Mouse (Mus musculus) kidney, postnatal 0 days (tissue): Measurements from ENCODE around the gene Il22ra2. TPM values are rescaled to one million over a fixed set of nuclear protein-coding genes. Genes with fewer than 3 reads are reported as not detected.

Experiments
- ATAC-seq: fragments of 200-750 bp; cut with Nextera tagmentation; replicated peaks from 2 replicates; pipeline ENCODE4 v1.8.0; 2017; ENCODE audit warnings: low read depth, moderate number of reproducible peaks, moderate TSS enrichment, moderate library complexity; ENCODE audit not compliant: low FRiP score
- DNase-seq: peaks from one replicate; pipeline ENCODE4 v3.0.0-alpha.2; 2016; ENCODE audit warnings: low spot score
- H3K27ac ChIP-seq: fragments of 300-500 bp; sonication (generic); 2 replicates; pipeline ENCODE4 v1.5.1; 2014; ENCODE audit warnings: mild to moderate bottlenecking
- H3K27me3 ChIP-seq: fragments of 300-500 bp; sonication (generic); 2 replicates; pipeline ENCODE4 v1.6.1; 2014; ENCODE audit warnings: low read length, mixed read lengths; ENCODE audit not compliant: insufficient read depth
- H3K36me3 ChIP-seq: fragments of 300-500 bp; sonication (generic); 2 replicates; pipeline ENCODE4 v1.6.1; 2014; ENCODE audit warnings: low read length, mixed read lengths; ENCODE audit not compliant: insufficient read depth
- H3K4me1 ChIP-seq: fragments of 300-500 bp; sonication (generic); replicated peaks from 2 replicates; pipeline ENCODE4 v1.6.1; 2014; ENCODE audit warnings: antibody characterized with exemption, low read length, mixed read lengths; ENCODE audit not compliant: insufficient read depth
- H3K4me2 ChIP-seq: fragments of 300-500 bp; sonication (generic); 2 replicates; pipeline ENCODE4 v1.6.1; 2014; ENCODE audit warnings: mild to moderate bottlenecking, low read length, moderate library complexity, mixed read lengths
- H3K4me3 ChIP-seq: fragments of 300-500 bp; sonication (generic); replicated peaks from 2 replicates; pipeline ENCODE4 v1.5.1; 2014; ENCODE audit warnings: low read depth, low read length
- H3K9ac ChIP-seq: fragments of 300-500 bp; sonication (generic); 2 replicates; pipeline ENCODE4 v1.6.1; 2014; ENCODE audit warnings: low read depth, low read length
- H3K9me3 ChIP-seq: fragments of 300-500 bp; sonication (generic); replicated peaks from 2 replicates; pipeline ENCODE4 v1.6.1; 2016; ENCODE audit warnings: low read length, inconsistent platforms, mixed read lengths
- CTCF ChIP-seq: IDR thresholded peaks from 2 replicates; pipeline ENCODE4 v1.5.1; 2016; ENCODE audit warnings: antibody characterized with exemption, low read depth, mild to moderate bottlenecking, moderate library complexity
- WGBS: fragments of 180-500 bp; shearing (Covaris S2); extraction: QIAGEN DNeasy Blood & Tissue Kit; methylation state at CpG from one replicate; pipeline ENCODE4 v1.1.7; 2014; 5-methylcytosine and 5-hydroxymethylcytosine counted together
- polyA plus RNA-seq: library from polyadenylated mRNA; unstranded; fragments of >200 nt; fragmentation: Nextera tagmentation; extraction: Ambion mirVana; gene quantifications from 2 replicates; pipeline ENCODE4 v1.2.1, GENCODE M21; 2015

The Il22ra2 gene
- polyA plus RNA-seq, 1 experiment from 2014 or later = not detected

- Histone ChIP-seq H3K27me3 (no peaks in the 10 kb centered on the region), H3K4me3 (no peak overlapping the region), H3K27ac (no peak overlapping the region), H3K9ac (no peak overlapping the region), H3K9me3 (no peaks in the 10 kb centered on the region), H3K4me1 (no peaks in the 10 kb centered on the region), H3K4me2 (no peak overlapping the region), H3K36me3 (no peaks in the 10 kb centered on the region)
- peak; percentile 48 for TF ChIP-seq CTCF
- DNase-seq = no peak
- WGBS = 87% methylated on average over 1 of the region's 1 CpGs
- no peak for ATAC-seq
Observed at GRCm38 (mm10) chr10:19673146-19673545, 51.3 kb downstream of the Il22ra2 start.

Other genes with a start within 250 kb of the Il22ra2 start
- gene Ifngr1, start 30.0 kb upstream of the Il22ra2 start, polyA plus RNA-seq = 69.2 and 75.7 TPM in 2 replicates
- gene Il20ra, start 90.6 kb downstream of the Il22ra2 start, polyA plus RNA-seq = 0.11 TPM in 1 of 2 replicates, not detected in the other
- gene Slc35d3, start 229.5 kb downstream of the Il22ra2 start, polyA plus RNA-seq = 0.07 and 0.11 TPM in 2 replicates